Mouse (Mus musculus) CD4-positive, CD25-positive, alpha-beta regulatory T cell, adult 4 months (primary cell): Measurements from ENCODE around the gene Zc3h12a. TPM values are rescaled to one million over a fixed set of nuclear protein-coding genes. Genes with fewer than 3 reads are reported as not detected.

ENCODE experiments used
- ATAC-seq: one replicate; pipeline ENCODE4 v1.8.0; 2017
- polyA plus RNA-seq, 2 experiments: library from polyadenylated mRNA; unstranded; fragments of 100-300 nt; shearing (Covaris generic); gene quantifications; one replicate each; pipeline ENCODE4 v1.2.1; 2017

The Zc3h12a gene
- polyA plus RNA-seq, 2 experiments from 2014 or later = 3.6 to 4.4 TPM

DNA sequence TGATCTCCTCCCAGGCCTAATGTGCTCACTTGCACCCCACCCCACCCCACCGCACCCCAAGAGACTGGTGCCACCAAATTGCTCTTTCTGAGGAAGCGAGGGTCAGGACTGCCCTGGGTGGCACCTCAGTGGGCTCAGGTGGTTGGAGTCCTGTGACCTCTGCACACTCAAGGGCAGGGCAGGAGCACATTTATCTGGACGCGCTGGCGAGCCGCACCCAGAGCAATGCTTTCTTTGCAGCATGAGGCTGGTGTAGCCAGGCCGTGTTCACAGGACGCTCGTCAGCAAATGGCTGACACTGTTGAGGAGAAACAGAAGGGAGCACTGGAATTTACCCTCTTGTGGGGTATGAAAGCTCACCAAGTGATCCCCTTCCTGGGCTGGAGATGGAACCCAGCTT is 22.3 kb downstream of the Zc3h12a start:
- no peak for ATAC-seq

DNA sequence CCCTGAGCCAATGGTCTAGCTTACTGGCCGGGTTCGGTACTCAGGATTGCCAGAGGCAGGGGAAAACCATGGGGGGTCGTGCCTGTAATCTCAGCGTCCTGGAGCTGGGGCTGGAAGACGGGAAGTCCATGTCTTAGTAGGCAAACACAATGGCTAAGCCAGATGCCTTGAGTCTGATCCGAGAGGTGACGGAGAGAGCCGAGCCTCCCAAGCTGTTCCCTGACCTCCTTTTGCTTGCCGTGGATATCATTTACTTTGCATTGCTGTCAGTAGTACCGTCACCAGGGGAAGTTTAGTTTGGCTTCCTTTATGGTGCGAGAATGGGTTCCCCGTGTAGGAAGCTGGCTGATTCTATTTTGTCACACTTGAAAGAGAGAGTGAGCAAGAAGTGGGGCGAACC is 26.3 kb downstream of the Zc3h12a start:
- ATAC-seq = no peak

DNA sequence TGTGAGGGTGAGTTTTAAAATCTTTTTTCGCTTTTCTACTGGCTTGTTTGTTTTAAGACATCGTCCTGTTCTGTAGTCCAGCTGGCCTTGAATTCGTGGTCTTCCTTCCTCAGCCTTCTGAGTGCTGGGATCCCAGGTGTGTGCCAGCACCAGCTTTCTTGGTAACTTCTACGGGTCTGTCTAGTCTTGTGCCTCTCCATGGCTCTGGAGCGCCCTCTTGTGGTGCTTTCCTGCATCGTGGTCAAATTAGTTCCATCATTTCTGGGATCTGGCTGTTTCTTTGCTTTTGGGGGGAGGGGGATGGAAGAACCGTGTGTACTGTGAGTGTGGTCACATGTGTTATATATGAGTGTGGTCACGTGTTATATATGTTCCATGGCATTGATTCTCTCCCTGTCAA is 28.2 kb downstream of the Zc3h12a start:
- ATAC-seq = peak; percentile 94

DNA sequence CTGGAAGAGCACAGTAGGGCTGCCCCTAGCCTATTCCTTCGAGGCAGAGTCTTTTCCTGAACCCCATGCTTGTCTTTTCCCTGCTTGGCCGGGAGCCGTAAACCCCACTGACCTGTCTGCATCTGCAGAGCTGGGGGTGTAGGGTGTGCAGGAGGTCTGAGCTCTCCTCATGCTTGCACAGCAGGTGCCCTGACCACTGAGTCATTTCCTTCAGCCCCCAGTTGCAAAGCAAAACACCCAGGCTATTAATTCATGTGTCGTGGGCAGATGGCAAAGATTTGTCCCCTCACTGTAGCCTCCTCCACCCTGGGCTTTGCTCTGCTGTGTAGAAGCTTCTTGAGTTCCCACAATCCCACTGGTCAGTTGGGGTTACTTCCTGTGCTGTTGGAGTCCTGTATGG is 30.2 kb downstream of the Zc3h12a start:
- no peak for ATAC-seq

DNA sequence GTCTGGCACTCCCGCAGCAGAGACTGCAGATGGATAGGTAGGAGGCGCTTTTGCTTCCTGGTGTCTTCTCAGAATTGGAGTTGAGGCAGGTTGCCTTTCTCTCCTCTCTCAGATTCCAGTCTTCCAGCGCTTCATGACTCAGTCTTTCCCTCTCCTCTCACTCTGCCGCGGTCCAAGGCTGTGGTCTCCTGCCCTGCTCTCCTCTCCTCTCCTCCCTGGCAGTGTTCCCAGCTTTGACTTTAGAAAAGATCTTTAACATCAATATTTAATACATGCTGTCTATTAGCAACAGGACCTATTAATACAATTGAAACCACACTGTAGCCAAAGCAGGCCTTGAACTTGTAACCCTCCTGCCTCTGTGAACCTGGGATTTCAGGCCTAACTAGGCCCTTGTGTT is 31.6 kb downstream of the Zc3h12a start:
- no peak for ATAC-seq

DNA sequence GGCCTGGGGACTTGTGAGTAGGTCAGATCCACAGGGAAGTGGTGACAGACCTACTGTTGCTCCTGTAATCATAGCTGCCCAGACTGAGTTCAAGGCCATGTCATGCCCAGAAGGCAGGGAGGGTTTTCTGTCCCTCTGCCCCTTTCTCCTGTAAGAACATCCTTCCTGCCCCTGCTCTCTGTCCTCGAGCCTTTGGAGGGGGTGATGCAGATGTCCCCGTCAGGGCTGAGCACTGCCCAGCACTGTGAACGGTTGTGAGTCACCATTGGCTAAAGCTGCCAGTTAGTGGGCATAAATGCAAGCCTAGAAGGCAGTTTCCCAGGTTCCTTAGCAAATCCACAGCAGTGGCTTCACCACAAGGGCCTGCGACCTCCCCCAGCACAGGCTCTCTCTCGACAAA is 34.6 kb downstream of the Zc3h12a start:
- no peak for ATAC-seq

DNA sequence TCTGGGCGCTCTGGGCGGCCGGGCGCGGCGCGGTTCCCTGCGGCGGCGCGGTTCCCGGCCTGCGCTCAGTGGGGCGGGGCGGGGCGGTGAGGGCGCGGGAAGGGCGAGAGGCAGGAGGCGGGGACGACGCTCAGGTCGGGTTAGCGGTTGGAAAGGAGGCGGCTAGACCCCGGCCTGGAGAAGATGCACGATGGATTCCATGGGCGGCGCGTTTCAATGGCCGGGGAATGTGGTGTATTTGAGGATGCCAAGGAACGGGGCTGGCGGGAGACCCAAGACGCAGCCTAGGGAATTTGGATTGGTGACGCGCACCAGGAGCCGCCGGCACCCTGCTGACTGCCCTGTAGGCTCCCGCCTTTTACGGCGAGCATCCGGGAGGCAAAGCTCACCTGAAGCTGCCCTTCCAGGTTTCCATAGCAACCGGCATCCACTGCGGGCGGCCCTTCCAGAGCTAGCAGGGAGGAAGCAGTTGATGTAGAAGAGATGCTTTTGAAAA is 42.2 kb downstream of the Zc3h12a start:
- ATAC-seq = peak; percentile 65

DNA sequence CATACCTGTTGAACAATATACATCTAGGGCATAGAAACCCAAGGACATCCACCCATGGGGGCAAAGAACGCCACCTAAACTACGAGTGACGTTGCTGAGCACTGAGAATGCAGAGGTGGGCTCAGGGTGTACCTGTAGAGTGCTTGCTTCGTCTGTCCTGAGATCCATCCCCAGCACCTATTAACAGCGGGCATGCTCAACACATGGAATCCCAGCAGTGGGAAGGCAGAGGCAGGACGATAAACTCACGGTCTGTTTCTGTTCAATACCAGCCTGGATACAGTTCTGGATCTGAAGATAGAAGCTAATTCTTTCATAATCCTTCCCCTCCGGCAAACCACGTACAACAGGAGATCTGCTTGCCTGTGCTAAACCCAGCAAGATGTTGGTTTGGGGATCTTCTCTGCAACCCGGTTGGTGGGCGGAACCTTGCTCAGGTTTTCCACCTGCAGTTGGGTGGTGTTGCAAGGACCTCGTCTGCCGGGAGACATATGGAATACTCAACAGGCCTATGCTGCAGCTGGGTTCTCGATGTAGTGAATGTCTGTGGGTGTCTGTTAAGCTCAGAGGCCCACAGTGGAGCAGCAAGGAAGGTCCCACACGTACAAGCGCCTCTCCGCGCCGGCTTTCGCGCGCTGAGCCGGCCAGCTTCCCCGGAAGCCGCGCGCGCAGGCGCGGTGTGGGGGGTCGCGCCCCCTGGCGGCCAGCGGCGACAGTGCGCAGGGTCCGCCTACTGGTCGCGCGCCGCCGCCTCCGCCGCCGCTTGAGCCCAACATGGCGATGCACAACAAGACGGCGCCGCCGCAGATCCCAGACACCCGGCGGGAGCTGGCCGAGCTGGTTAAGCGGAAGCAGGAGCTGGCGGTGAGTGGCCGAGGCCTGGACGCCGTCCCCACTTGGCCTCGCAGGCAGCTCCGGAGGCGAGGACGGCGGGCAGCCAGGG is 43.0 kb downstream of the Zc3h12a start, which contains the start of gene Meaf6:
Gene Meaf6 (plus strand): TSS at position 732 of the 943 bp plus-strand sequence.
- peak; percentile 88 for ATAC-seq

DNA sequence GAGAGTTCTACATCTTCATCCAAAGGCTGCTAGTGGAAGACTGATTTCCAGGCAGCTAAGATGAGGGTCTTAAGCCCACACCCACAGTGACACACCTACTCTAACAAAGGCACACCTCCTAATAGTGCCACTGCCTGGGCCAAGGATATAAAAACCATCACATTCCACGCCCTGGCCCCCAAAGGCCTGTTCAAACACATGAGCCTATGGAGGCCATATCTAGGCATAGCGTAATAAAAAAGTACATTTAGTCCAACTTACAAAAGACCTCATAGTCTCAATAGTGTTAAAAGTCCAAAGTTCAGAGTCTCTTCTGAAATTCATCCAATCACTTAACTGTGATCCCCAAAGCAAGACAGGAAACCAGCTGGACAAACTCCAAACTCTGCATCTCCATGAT is 48.9 kb downstream of the Zc3h12a start:
- ATAC-seq = no peak

DNA sequence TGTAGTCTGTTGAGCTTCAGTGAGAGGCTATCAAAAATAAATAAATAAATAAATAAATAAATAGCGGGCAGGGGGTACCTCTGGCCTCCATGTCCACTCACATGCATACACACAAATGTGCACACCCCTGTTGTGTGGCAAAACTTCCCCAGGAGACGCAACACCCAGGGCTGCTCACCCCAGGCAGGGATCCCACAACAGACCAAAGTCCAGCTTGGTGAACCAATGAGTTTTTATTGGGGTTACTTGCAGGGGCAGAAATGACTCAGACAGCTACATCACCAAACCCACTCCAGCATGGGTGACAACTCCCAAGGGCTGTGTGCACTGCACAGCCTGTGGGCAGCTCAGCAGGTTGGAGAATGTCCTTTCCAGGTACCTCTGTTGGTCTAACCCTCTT is 49.9 kb downstream of the Zc3h12a start:
- ATAC-seq = no peak

Other genes starting within 250 kb of the Zc3h12a start
- not detected for gene Epha10, start 246.9 kb downstream of the Zc3h12a start, polyA plus RNA-seq
- gene 9930104L06Rik, start 190.8 kb downstream of the Zc3h12a start, polyA plus RNA-seq = 10 to 100 TPM; 13.0 to 24.8 TPM
- gene Cdca8, start 188.5 kb downstream of the Zc3h12a start, polyA plus RNA-seq = 10 to 100 TPM; 12.6 to 31.4 TPM
- not detected for gene Rspo1, start 141.4 kb downstream of the Zc3h12a start, polyA plus RNA-seq
- 10 to 100 TPM; 72.3 to 96.7 TPM for gene Gnl2, start 111.3 kb downstream of the Zc3h12a start, polyA plus RNA-seq
- not detected for gene Dnali1, start 62.1 kb downstream of the Zc3h12a start, polyA plus RNA-seq
- gene Snip1, start 61.2 kb downstream of the Zc3h12a start, polyA plus RNA-seq = 1 to 10 TPM; 5.1 to 8.8 TPM
- 10 to 100 TPM; 56.7 to 74.8 TPM for gene Meaf6, start 42.7 kb downstream of the Zc3h12a start, polyA plus RNA-seq